Mouse (Mus musculus) ES-E14 (cell line): ENCODE results near the gene Arhgap25.

Source experiments
- CHD2 ChIP-seq: IDR thresholded peaks from 2 replicates; pipeline ENCODE4 v1.6.1; 2014; ENCODE audit warnings: mild to moderate bottlenecking, low read depth, low read length, inconsistent platforms
- HCFC1 ChIP-seq: IDR thresholded peaks from 2 replicates; pipeline ENCODE4 v1.6.1; 2012; ENCODE audit warnings: low read length, inconsistent platforms, borderline replicate concordance; ENCODE audit not compliant: insufficient read depth
- MAFK ChIP-seq: IDR thresholded peaks from 2 replicates; pipeline ENCODE4 v1.6.1; 2014; ENCODE audit warnings: mild to moderate bottlenecking, low read depth, low read length, inconsistent platforms; ENCODE audit not compliant: insufficient read depth
- ZC3H11A ChIP-seq: IDR thresholded peaks from 2 replicates; pipeline ENCODE4 v1.6.1; 2012; ENCODE audit warnings: low read depth, mild to moderate bottlenecking, inconsistent platforms, low read length, borderline replicate concordance
- ZNF384 ChIP-seq: IDR thresholded peaks from 2 replicates; pipeline ENCODE4 v1.6.1; 2012; ENCODE audit warnings: low read depth, low read length, inconsistent platforms

GRCm38 (mm10) chr6:87538376-87539270 is 5.6 kb upstream of the Arhgap25 start:
- TF ChIP-seq CHD2: no peak
- TF ChIP-seq ZC3H11A: no peak
- TF ChIP-seq HCFC1: no peak
- TF ChIP-seq ZNF384: no peak
- no peak for TF ChIP-seq MAFK
